Mouse (Mus musculus): ENCODE data around the gene Cpne7.
"Not testable (repeated sequence)": the region's sequence is repeated elsewhere in the genome, so short reads cannot be mapped to it uniquely, and the experiment has no call there.

Gene Cpne7

GRCm38 (mm10) chr8:123117127-123117731 lies at the start of gene Cpne7:
Cpne7 (plus strand) TSS chr8:123117374.
- DNase-seq (ENCODE audit: low spot score in 2 of 2), result no peak

GRCm38 (mm10) chr8:123071176-123071575 lies 46.0 kb upstream of the Cpne7 start:
- no peak for DNase-seq (ENCODE audit: low spot score in 2 of 2)

GRCm38 (mm10) chr8:123077213-123077612 lies 40.0 kb upstream of the Cpne7 start:
- DNase-seq (ENCODE audit: low spot score in 2 of 2), result no peak

GRCm38 (mm10) chr8:123082993-123083392 lies 34.2 kb upstream of the Cpne7 start:
- no peak for DNase-seq (ENCODE audit: low spot score in 2 of 2)

GRCm38 (mm10) chr8:123083610-123084009 lies 33.6 kb upstream of the Cpne7 start:
- no peak for DNase-seq (ENCODE audit: low spot score in 2 of 2)

GRCm38 (mm10) chr8:123087289-123087688 lies 29.9 kb upstream of the Cpne7 start:
- no peak for DNase-seq (ENCODE audit: low spot score in 2 of 2)

GRCm38 (mm10) chr8:123097216-123097615 lies 20.0 kb upstream of the Cpne7 start:
- DNase-seq (ENCODE audit: low spot score in 2 of 2), result no peak

- no peak for DNase-seq (ENCODE audit: low spot score in 2 of 2)
Observed at GRCm38 (mm10) chr8:123097786-123098584, 19.2 kb upstream of the Cpne7 start.

GRCm38 (mm10) chr8:123100288-123100687 lies 16.9 kb upstream of the Cpne7 start:
- DNase-seq (ENCODE audit: low spot score in 2 of 2), result no peak

- DNase-seq (ENCODE audit: low spot score in 2 of 2), result no peak
Observed at GRCm38 (mm10) chr8:123101244-123101643, 15.9 kb upstream of the Cpne7 start.

- DNase-seq (ENCODE audit: low spot score in 2 of 2), result peak; percentile 96
Observed at GRCm38 (mm10) chr8:123101735-123102685, 15.2 kb upstream of the Cpne7 start, which contains the start of gene Rpl13. Rpl13 (plus strand) TSS chr8:123102350.

- DNase-seq (ENCODE audit: low spot score in 2 of 2), result not testable (repeated sequence)
Observed at GRCm38 (mm10) chr8:123102855-123103254, 14.3 kb upstream of the Cpne7 start.

GRCm38 (mm10) chr8:123103285-123103684 lies 13.9 kb upstream of the Cpne7 start:
- no peak for DNase-seq (ENCODE audit: low spot score in 2 of 2)

- no peak for DNase-seq (ENCODE audit: low spot score in 2 of 2)
Observed at GRCm38 (mm10) chr8:123104046-123104767, 13.0 kb upstream of the Cpne7 start.

GRCm38 (mm10) chr8:123105553-123106326 lies 11.4 kb upstream of the Cpne7 start:
- no peak for DNase-seq (ENCODE audit: low spot score in 2 of 2)

- DNase-seq (ENCODE audit: low spot score in 2 of 2), result peak in 1 of 2 experiments; percentile 40
Observed at GRCm38 (mm10) chr8:123106531-123106930, 10.6 kb upstream of the Cpne7 start.

GRCm38 (mm10) chr8:123108010-123108409 lies 9.2 kb upstream of the Cpne7 start:
- DNase-seq (ENCODE audit: low spot score in 2 of 2), result no peak

- DNase-seq (ENCODE audit: low spot score in 2 of 2), result no peak
Observed at GRCm38 (mm10) chr8:123108953-123109352, 8.2 kb upstream of the Cpne7 start.

GRCm38 (mm10) chr8:123110649-123111048 lies 6.5 kb upstream of the Cpne7 start:
- DNase-seq (ENCODE audit: low spot score in 2 of 2), result peak; percentile 56 to 61

GRCm38 (mm10) chr8:123112892-123113291 lies 4.3 kb upstream of the Cpne7 start:
- peak in 1 of 2 experiments; percentile 56 for DNase-seq (ENCODE audit: low spot score in 2 of 2)

Measured in natural killer cell, adult 2 months (primary cell).